Mouse (Mus musculus) spleen, postnatal 10 days (tissue): ENCODE results near the gene Actb.

Source experiments
- DNase-seq, 2 experiments: peaks; one replicate each; pipeline ENCODE4 v3.0.0; 2021 to 2022; ENCODE audit warnings: low spot score in 2 of 2

Gene Actb

DNA sequence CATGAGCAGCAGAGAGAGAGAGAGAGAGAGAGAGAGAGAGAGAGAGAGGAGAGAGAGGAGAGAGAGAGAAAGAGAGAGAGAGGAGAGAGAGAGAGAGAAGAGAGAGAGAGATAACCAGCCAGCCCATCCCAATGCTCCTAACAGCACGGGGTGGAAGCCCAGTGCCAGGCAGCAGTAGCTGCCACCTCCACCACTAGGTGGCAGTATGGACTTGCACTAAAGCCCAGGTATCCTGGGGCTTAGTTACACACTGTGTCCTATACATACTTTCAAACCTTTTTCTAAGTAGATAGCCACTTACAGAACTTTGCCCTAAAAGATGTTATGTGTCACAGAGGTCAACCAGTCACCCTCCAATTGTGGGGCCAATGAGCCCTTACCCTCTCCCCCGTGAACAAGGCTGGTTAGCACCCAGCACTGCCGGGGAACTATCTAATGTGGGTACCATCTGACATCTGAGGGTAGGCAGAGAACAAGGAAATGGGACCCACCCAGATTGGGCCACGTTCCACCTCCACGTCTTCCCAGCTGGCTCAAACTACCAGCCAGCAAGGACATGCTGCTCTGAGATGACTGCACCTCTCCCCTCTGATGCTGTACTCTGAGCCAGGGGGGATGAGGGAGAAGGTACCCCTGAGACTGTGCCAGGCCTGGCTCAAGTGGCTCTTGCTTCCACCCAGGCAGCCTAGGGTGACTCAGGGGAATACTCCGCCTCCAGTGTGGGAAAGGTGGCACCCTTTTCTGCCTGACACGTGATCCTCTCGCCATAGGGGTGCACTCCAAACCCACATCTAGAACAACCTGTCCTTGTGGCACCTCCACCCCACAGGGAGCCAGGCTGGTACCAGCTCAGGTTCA lies 27.0 kb downstream of the Actb start:
- DNase-seq: peak; percentile 71 to 89

DNA sequence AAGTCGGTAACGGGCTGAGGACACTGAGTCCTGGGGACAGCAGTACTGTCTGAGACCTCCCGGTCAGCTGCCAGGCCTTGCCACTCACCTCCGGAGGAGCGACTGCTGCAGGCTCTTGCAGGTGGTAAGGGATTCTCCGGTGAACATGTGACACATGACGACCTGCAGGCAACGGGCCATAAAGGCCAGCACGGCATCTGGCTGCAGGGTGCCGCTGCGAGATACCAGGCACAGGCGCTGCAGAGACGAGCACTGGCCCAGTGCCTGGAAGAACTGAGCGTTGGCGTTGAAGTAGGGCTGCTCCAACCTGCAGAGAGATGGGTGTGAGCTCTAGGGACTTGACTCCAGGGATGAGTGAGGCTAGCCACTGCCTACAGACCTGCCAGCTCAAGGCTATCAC lies 28.0 kb downstream of the Actb start:
- DNase-seq: no peak

DNA sequence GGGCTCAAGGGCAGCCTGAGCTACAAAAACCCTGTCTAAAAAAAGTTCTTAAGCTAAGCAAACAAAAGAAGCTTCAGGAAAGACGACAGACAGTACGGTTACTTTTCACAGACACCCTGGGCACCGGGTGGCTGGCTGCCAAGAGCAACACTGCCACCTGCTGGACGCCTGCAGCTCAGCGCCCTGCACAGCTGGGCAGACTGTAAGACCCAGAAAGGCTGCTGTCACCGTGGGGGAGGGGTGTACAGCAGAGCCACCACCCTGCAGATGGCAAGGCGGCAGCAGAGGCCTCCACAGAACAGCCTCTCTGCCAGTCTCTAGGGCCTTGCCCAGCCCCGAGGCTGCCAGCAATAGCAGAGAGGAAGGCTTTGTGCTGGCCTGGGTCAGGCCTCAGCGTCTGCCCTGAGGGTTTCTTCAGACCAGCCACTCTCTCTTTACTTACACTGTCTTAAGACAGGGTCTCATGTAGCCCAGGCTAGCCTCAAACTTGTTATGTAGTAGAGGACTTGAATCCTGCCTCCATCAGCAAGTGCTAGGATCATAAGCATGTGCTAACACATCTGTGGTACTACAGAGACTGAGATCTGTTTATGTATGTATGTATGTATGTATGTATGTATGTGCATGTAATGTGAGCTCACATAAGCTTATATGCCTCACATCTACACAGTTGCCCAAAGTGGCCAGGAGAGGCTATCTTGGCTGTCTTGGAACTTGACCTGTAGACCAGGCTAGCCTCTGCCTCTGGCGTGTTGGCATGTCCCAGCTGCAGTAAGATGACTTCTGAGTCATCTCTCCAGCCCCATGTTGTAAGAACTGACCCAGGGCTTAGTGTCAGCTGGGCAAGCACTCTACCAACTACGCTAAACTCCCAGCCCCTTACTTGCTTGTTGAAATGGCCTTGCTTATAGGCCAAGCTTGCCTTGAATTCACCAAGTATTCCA lies 28.9 kb downstream of the Actb start:
- peak; percentile 89 to 93 for DNase-seq

DNA sequence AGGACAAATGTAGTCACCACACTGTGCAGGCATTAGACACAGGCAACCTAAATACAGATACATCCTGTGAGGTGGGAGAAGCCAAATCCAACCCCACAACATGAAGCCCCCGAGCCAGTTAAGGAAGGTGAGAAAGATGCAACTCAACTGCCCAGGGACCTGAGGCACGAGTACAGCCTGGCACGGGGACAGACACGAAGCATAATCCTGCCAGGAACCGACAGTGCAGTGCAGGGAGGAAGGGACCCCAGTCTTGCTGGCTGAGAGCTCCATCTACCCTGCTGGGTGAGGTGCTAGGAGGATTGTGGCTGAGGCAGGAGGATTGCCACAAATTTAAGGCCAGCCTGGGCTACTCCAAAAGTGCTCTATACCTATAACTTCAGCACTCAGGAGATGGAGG lies 29.7 kb downstream of the Actb start:
- no peak for DNase-seq

DNA sequence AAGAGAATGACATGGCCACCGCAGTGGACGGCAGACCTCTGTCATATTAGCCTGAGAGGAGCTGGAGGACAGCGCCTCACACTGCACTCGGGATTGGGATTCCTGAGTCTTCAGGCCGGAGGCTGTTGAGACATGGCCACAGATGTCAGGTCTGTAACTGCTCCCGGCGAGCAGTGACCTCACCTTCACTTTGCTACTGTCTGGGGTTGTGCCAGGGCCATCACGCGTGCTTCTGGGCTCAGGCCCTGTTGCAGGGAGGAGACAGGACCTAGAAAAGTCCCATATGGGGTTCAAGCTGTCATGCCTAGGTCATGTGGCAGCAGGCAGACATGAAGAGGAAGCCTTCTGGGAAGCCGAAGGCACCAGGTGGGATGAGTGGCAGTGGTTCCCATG lies 31.0 kb downstream of the Actb start:
- no peak for DNase-seq

DNA sequence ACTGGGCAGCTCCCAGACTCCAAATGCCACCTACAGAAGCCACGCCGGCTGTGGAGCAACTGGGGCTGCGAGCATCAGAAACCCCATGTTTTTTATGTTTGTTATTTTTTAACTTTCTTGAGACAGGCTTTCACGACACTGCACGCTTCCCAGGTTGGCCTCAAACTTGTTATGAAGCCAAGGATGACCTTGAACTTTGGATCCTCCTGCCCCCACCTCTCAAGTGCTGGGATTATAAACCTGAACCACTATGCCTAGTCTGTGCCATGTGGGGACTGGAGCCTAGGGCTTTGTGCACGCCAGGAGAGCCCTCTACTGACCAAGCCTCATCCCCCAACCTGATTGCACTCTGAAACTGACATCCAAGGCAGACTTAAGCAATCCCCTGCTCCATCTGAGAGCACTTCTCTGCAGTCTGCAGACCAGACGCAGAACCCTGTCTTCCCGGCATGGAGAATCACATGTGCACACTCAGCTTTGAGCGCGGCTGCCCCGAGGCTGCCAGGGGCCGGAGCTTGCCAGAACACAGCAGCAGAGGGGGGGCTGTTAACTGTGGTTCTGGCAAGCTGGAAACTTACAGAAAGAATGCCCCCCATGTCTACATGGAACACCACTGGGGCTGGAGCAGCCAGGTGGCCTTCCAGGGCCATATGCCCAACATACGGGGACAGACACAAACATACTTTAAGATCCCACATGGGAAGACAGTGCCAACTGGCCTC lies 31.6 kb downstream of the Actb start:
- no peak for DNase-seq

DNA sequence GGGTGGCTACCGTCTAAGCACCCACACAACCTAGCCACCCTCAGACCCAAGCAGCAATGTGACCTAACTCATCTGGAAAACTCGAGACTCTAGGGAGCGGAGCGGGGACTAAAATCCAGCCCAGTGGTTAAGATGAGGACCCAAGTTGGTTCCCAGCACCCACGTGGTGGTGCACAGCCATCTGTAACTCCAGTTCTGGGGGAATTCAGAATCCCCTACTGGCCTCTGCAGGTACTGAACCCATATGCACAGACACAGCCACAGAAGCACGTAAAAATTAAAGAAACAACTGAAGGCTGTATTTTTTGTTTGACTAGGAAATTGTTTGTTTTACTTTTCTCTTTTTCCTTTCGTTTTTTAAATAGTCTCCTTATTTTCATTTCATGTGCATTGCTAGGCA lies 32.8 kb downstream of the Actb start:
- DNase-seq: no peak

DNA sequence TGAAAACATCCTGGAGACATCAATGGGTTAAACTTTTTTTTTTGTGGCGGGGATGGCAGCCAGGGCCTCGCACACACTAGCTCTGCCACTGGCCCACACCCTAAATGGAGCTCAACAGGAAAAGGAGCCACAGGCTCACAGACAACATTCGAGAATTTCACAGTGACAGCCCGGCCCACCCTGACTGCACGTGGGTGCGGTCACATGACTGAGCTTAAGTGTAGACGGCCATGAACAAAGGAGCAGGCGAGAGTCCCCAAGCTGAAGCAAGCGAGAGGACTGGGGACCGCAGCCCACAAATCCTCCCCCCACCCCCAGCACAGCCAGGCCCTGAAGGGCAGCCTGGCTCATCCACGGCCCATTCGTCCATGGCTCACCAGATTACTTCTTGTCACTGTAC lies 34.8 kb downstream of the Actb start:
- no peak for DNase-seq

DNA sequence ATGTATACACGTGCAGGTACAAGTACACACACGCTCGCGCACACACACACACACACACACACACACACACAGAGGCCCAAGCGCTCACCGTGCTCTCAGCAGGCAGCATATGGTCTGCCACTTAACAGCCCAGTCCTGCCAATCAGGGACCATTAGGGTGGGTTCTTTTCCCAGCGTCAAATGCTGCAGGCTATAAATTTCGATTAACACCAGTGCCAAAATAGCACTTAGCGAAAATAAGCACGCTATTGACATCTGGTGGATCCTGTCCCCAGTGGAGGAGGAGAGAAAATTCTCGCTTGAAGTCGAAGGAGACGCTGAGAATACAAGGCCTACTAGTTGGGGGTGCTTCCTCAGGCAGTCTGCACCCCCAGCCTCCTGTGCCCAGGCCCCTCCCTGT lies 37.1 kb downstream of the Actb start:
- DNase-seq: no peak

DNA sequence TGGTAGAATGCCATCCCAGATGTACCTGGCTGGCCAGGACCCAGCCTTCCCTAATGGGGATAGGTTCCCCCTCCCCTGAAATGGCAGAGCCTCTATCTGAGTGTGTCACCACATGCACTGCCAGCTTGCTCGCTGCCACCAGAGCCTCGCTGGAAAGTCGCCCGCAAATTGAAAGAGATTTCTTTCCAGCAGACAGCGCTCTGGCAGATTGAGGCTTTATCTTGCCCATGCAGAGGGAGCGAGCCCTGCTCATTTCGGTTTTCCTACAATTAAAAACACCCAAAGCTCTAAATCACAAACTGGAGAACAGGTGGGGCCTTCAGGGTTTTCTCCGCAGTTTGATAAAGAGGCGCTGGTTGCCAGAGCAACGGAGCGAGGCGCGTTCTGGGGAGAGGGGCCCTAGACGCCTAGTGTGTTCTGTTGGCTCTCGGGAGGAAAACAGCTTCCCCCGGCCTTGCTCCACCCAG lies 48.8 kb downstream of the Actb start:
- DNase-seq: no peak

DNA sequence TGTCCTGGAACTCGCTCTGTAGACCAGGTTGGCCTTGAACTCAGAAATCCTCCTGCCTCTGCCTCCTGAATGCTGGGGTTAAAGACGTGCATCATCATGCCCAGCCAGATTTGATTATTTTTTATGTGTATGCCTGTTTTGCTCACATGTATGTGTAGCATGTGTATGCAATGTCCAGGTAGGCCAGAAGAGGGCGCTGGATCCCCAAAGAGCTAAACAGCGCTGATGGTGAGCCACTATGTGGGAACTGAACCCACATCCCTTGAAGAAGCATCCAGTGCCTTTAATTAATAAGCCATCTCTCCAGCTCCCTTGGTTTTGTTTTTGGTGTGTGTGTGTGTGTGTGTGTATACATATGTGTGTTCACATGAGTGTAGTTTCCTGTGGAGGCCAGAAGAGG lies 50.1 kb downstream of the Actb start:
- DNase-seq: no peak

DNA sequence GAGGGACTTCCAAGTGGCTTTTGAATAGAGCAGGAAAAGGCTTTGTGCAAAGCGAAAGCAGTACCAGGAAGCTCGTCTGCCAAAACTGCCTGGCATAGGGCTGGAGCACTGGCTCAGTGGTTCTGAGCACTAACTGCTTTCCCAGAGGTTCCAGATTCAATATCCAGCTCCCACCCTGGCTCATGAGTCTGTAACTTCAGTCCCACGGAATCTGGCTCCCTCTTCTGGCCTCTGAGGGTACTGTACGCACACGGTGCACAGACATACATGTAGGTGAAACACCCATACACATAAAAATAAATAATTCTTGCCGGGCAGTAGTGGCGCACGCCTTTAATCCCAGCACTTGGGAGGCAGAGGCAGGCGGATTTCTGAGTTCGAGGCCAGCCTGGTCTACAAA lies 51.7 kb downstream of the Actb start:
- peak in 1 of 2 experiments; percentile 58 for DNase-seq

DNA sequence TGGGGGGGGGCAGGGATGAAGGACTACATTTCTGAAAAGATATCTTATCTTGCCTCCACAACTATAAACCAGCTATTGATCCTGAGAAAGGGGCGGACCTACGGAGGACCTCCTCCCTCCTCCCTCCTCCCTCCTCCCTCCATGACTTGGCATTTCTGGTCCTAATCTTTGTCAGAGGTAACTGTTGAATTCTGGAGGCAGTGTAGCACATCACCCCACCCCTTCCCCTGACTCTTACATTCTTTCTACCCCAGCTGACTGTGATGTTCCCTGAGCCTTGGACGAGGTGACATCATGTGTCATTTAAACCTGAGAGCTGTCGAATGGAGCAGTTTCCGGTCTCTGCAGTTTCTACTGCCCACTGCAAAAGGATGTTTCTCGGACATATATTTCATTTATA lies 53.0 kb downstream of the Actb start:
- DNase-seq: no peak
